Mouse (Mus musculus): Measurements from ENCODE around the gene Duox2. TPM values are rescaled to one million over a fixed set of nuclear protein-coding genes. Genes with fewer than 3 reads are reported as not detected.

Gene Duox2
- total RNA-seq, 4 experiments from 2014 or later = 0.07 to 0.24 (median 0.18) TPM; not detected in 1

GRCm38 (mm10) chr2:122302574-122303241, 4.5 kb upstream of the Duox2 start:
- DNase-seq (ENCODE audit: low spot score in 2 of 2) = no peak

DNA sequence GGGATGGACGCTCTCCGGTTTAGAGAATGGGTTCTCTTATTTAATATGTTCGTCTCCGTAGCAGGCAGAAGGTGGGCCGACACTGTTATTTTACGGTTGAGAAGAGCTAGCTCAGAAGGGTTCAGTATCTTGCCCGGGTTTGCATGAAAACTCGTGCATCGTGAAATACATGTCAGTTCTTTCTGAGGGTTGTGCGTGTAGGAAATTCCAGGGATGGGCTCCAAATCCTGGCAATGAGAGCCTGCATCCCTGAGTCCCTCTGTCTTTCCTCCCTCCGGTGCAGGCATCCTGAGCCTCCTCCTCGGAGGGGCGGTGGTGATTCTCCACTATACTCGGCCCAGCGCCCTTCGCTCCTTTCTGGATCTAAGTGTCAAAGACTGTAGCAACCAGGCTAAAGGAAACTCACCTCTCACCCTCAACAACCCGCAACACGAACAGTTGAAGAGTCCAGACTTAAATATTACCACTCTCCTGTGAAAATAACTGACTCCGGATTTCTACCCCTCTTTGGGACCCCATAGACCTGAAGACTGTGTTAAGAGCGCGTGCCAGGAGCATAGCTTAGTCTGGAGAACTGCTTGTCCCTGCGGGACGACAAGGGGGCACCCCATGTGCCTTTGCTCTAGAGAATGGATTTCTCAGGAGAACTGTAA, 3.8 kb upstream of the Duox2 start:
- DNase-seq (ENCODE audit: low spot score in 2 of 2) = no peak

GRCm38 (mm10) chr2:122301081-122301920, 3.1 kb upstream of the Duox2 start:
- DNase-seq (ENCODE audit: low spot score in 2 of 2) = no peak

DNA sequence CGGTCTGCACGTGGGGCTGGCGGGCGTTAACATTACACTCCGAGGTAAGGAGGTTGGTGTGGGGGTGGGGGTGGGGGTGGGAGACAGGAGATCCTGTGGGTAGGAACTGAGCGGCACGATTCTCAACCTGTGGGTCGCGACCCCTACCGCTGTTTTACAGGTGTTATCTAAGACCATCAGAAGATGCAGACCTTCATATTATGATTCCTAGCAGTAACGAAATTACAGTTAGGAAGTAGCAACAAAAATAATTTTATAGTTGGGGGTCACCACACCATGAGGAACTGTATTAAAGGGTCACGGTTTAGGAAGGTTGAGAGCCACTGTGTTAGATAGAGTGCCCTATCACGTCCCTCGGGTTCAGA, 2.4 kb upstream of the Duox2 start:
- DNase-seq (ENCODE audit: low spot score in 2 of 2) = no peak

GRCm38 (mm10) chr2:122299911-122300655, 1.8 kb upstream of the Duox2 start:
- no peak for DNase-seq (ENCODE audit: low spot score in 2 of 2)

- no peak for DNase-seq (ENCODE audit: low spot score in 2 of 2)
Observed at GRCm38 (mm10) chr2:122298596-122299490, 594 bp upstream of the Duox2 start, which contains the start of gene Duoxa2. Gene Duoxa2 (plus strand): TSS chr2:122298900.

- DNase-seq (ENCODE audit: low spot score in 2 of 2) = no peak
Observed at GRCm38 (mm10) chr2:122297271-122298095, 766 bp downstream of the Duox2 start.

GRCm38 (mm10) chr2:122294916-122295315, 3.3 kb downstream of the Duox2 start:
- DNase-seq (ENCODE audit: low spot score in 2 of 2) = no peak

- no peak for DNase-seq (ENCODE audit: low spot score in 2 of 2)
Observed at GRCm38 (mm10) chr2:122286137-122286536, 12.1 kb downstream of the Duox2 start.

DNA sequence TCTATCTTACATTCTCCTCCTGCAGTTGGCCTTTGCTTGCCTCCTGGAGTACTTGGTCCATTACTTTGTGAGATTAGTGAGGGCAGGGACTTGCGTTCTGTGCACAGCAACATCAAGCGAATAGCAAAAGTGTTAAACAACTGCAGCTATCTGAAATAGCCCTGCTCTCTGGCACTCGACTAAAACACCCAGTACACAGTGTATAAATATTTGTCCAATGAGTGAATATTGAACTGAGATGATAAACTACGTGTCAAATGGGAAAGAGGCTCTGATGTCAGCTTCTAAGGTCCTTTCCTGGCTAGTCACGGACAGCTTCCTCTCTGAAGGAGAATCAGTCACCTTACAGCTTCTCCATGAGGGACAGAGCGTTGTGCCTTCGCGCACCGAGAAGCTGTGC, 14.2 kb downstream of the Duox2 start:
- no peak for DNase-seq (ENCODE audit: low spot score in 2 of 2)

DNA sequence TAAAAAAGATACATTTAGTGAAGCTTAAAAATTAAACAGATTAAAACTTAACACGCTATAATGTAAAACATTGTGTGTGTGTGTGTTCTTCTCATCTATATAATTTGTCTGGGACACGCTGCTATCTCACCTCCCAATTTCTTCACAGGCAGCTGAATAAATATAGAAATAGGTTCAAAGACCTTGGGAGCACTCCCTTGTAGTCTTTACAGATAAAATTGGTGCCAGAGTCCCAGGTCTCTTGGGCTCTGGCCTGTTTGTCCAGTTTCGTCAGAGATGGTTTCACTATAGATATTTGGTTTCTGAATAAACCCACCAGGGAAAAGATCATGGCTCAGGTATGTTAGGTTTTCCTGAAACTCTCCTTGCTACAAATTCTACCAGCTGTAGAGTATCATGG, 19.5 kb downstream of the Duox2 start:
- no peak for DNase-seq (ENCODE audit: low spot score in 2 of 2)

DNA sequence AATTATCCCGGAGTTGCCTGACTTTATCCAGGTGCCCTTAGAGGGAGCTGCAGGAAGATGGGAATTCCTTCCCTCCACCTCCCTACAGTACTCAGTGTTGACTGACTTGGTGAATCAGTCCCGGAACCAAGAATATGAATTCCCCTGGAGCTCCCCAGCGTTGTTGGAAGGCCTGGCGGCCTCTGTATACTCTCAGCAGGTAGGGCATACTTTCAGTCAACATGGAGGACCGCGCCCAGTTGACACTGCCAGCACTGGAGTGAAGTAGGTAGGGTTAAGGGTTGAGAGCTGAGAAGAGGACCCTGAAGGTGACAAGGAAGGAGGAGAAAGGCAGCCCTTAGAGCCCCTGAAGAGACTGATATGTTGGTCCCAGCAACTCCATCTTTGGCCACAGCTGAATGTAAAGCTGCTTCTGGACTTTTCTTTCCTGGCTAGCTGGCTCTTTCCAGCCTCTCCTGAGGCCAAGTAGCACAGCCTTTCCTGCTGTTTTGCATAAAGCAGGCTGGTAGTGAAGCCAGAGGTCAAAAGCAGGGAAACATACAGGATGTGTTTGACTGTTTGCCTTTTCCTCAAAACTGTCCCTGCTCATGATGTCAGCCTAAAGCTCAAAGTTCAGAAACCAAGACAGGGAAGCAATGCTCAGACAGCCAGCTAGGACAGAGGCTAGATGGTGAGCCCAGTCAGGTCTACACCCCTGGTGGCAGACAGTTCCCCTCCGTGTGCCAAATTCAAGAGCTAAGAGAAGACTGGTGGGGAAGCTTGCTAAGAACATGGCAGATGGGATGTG, 31.6 kb downstream of the Duox2 start:
- no peak for DNase-seq (ENCODE audit: low spot score in 2 of 2)

- no peak for DNase-seq (ENCODE audit: low spot score in 2 of 2)
Observed at GRCm38 (mm10) chr2:122264690-122265089, 33.6 kb downstream of the Duox2 start.

GRCm38 (mm10) chr2:122260729-122261128, 37.5 kb downstream of the Duox2 start:
- no peak for DNase-seq (ENCODE audit: low spot score in 2 of 2)

- no peak for DNase-seq (ENCODE audit: low spot score in 2 of 2)
Observed at GRCm38 (mm10) chr2:122255997-122256396, 42.3 kb downstream of the Duox2 start.

- DNase-seq (ENCODE audit: low spot score in 2 of 2) = no peak
Observed at GRCm38 (mm10) chr2:122247786-122248185, 50.5 kb downstream of the Duox2 start.

DNA sequence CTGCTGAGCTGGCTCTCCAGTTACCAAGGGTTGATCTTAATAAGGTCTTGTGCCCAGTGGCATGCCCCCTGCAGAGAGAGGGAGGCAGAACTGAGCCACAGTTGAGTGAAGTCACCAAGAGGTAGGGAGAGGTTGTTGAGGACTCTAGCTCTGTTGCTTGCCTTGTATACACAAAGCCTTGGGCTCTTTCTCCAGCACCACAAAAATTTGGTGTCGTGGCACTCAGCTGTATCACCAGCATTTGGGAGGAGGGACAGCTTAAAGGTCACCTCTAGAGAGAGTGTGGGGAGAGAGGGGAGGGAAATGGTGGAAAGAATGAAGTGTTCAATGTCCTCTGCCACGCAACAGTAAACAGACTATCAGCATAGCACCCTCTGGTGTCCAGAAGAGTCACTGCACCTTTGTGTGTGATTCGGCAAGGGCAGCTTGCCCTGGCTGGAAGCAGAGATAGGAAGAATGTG, 54.5 kb downstream of the Duox2 start:
- DNase-seq (ENCODE audit: low spot score in 2 of 2) = peak; percentile 60 to 61

- DNase-seq (ENCODE audit: low spot score in 2 of 2) = no peak
Observed at GRCm38 (mm10) chr2:122241935-122242334, 56.3 kb downstream of the Duox2 start.

DNA sequence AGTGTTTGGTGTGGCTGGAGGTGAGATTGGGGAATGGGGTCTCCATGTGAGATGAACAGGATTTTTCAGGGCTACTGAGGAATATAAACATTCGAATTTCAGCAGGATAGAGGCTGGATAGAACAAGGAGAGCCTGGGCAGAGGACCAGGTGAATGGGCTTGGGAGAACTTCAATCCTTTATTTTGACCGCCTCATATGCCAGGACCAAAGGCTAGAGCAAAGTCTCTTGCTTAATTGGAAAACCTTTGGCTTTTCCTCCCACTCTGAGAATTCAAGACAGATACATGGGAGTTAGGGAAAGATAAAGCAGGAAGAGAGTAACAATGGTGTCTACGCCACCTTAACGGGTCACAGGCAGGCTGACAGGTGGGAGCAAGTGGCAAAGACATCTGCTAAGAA, 57.0 kb downstream of the Duox2 start:
- DNase-seq (ENCODE audit: low spot score in 2 of 2) = no peak

All from gastrocnemius, adult 8-10 months (tissue).